Mouse (Mus musculus) heart, postnatal 0 days (tissue): ENCODE results near the gene Rpl4.

Experiments used
- CTCF ChIP-seq: IDR thresholded peaks from 2 replicates; pipeline ENCODE4 v1.5.1; 2016; ENCODE audit warnings: antibody characterized with exemption, control low read depth, low read depth
- EP300 ChIP-seq: IDR thresholded peaks from 2 replicates; pipeline ENCODE4 v1.6.1; 2016; ENCODE audit warnings: antibody characterized with exemption, low read depth

- no peak for TF ChIP-seq CTCF
- TF ChIP-seq EP300, result no peak
These were observed 33.3 kb upstream of the Rpl4 start for GRCm38 (mm10) chr9:64139879-64140278.
